8 mouse cellular contexts compared by ENCODE assay signal in the genomic region with DNA sequence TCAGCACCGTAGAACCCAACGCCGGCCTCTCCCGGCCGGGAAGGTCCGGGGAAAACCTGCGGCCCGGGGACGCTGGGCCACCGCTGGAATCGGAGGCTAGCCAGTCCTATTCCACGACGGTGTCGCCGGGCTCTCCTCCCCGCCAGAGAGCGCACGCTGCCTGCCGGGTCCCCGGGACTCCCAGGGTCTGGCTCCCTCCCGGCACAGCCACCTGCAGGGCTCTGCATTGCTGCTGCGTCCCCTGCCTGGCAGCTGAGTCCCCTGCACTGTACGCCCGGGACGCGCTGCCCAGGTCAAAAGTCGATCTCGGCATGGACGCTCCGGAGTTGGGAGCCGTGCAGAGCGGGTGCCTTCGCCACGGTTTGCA.
DNase-seq lines count a peak whose midpoint lies in the region; ATAC-seq and TF ChIP-seq lines count a peak whose summit lies in the region.

No protein-coding gene starts in this region.

- peak; percentile 31; the same call in 1 of the 2 replicates for ATAC-seq in cerebellum, adult (ENCODE audit: insufficient number of reproducible peaks, low FRiP score, low TSS enrichment)
- peak; percentile 59 for ATAC-seq in granulocyte monocyte progenitor cell, adult 5-6 weeks (replicated peaks; ENCODE audit: poor library complexity, severe bottlenecking)
- ATAC-seq in intestine, postnatal 0 days: peak; percentile 81
- peak; percentile 83 for ATAC-seq in limb, embryonic 14.5 days (ENCODE audit: low FRiP score, low read depth)
- ATAC-seq in midbrain, embryonic 12.5 days (ENCODE audit: low FRiP score, low read depth): peak; percentile 88

- no peak for TF ChIP-seq POLR2A in limb, embryonic 14.5 days (IDR thresholded peaks at IDR 0.05; ENCODE audit: borderline replicate concordance, extremely low read depth, insufficient read depth, insufficient read length)
- TF ChIP-seq POLR2A in small intestine, adult 2 months (IDR thresholded peaks at IDR 0.05; ENCODE audit: low read depth, low read length): no peak

- peak overlapping the region; percentile 75 for H3K9ac ChIP-seq in intestine, postnatal 0 days (ENCODE audit: low read depth, low read length)
- H3K9ac ChIP-seq in limb, embryonic 14.5 days (ENCODE audit: low read depth, low read length, severe bottlenecking): peak overlapping the region; percentile 77
- peak overlapping the region; percentile 61 for H3K9ac ChIP-seq in midbrain, embryonic 12.5 days (replicated peaks)

- peak overlapping the region; percentile 86 for H3K4me3 ChIP-seq in intestine, postnatal 0 days (ENCODE audit: low read depth, low read length)
- peak overlapping the region; percentile 70 for H3K4me3 ChIP-seq in limb, embryonic 14.5 days (replicated peaks; ENCODE audit: low read length)
- H3K4me3 ChIP-seq in midbrain, embryonic 12.5 days: peak overlapping the region; percentile 65
- peak overlapping the region; percentile 90 for H3K4me3 ChIP-seq in small intestine, adult 2 months (ENCODE audit: low read depth, low read length)

- H3K27me3 ChIP-seq in intestine, postnatal 0 days (replicated peaks; ENCODE audit: control insufficient read depth, insufficient read depth, low read length): no peaks in the 10 kb centered on the region
- H3K27me3 ChIP-seq in limb, embryonic 14.5 days (ENCODE audit: control insufficient read depth, insufficient read depth, low read length): peaks cover 4% of the 10 kb centered on the region; the same call in 1 of the 2 replicates
- H3K27me3 ChIP-seq in midbrain, embryonic 12.5 days: peaks cover 43% of the 10 kb centered on the region
- H3K27me3 ChIP-seq in small intestine, adult 2 months (ENCODE audit: control insufficient read depth, insufficient read depth, low read length): no peaks in the 10 kb centered on the region

- peak; percentile 81 for TF ChIP-seq CTCF in intestine, postnatal 0 days (IDR thresholded peaks at IDR 0.05; ENCODE audit: low read depth)
- peak; percentile 37 for TF ChIP-seq CTCF in small intestine, adult 2 months (IDR thresholded peaks at IDR 0.05; ENCODE audit: extremely low read depth, insufficient read length, insufficient replicate concordance, low read depth, low read length)

- H3K4me1 ChIP-seq in intestine, postnatal 0 days (replicated peaks; ENCODE audit: control insufficient read depth, insufficient read depth, low read length): no peaks in the 10 kb centered on the region
- H3K4me1 ChIP-seq in limb, embryonic 14.5 days (ENCODE audit: control insufficient read depth, insufficient read depth, low read length): peaks cover 10% of the 10 kb centered on the region
- peaks cover 15% of the 10 kb centered on the region for H3K4me1 ChIP-seq in midbrain, embryonic 12.5 days
- H3K4me1 ChIP-seq in small intestine, adult 2 months (ENCODE audit: control insufficient read depth, insufficient read depth, insufficient read length, low read length): peaks cover 2% of the 10 kb centered on the region; the same call in 1 of the 2 replicates

- no peak for DNase-seq in cerebellum, adult 8-10 months
- DNase-seq in embryo, embryonic 10 days (ENCODE audit: low spot score): peak; percentile 80
- peak; percentile 51 for DNase-seq in limb, embryonic 14.5 days (ENCODE audit: low spot score)

- peak overlapping the region; percentile 96 for H3K4me2 ChIP-seq in intestine, postnatal 0 days (replicated peaks; ENCODE audit: low read depth)
- peak overlapping the region; percentile 86 for H3K4me2 ChIP-seq in limb, embryonic 14.5 days (replicated peaks; ENCODE audit: low read depth, low read length, severe bottlenecking)
- peak overlapping the region; percentile 95 for H3K4me2 ChIP-seq in midbrain, embryonic 12.5 days (replicated peaks)

- H3K27ac ChIP-seq in intestine, postnatal 0 days (ENCODE audit: low read depth, low read length): peak overlapping the region; percentile 75
- peak overlapping the region; percentile 74 for H3K27ac ChIP-seq in limb, embryonic 14.5 days (replicated peaks; ENCODE audit: low read depth, low read length)
- H3K27ac ChIP-seq in midbrain, embryonic 12.5 days (replicated peaks): peak overlapping the region; percentile 76
- H3K27ac ChIP-seq in small intestine, adult 2 months (ENCODE audit: insufficient read depth, low read depth, low read length): peak overlapping the region; percentile 63

- no peaks in the 10 kb centered on the region for H3K36me3 ChIP-seq in intestine, postnatal 0 days (ENCODE audit: control insufficient read depth, insufficient read depth)
- H3K36me3 ChIP-seq in limb, embryonic 14.5 days (ENCODE audit: control insufficient read depth, insufficient read depth, low read length): no peaks in the 10 kb centered on the region
- no peaks in the 10 kb centered on the region for H3K36me3 ChIP-seq in midbrain, embryonic 12.5 days
- H3K36me3 ChIP-seq in small intestine, adult 2 months (ENCODE audit: control insufficient read depth, insufficient read depth, low read length): no peaks in the 10 kb centered on the region

- WGBS in intestine, postnatal 0 days: under 1% methylated on average over 27 of the region's 34 CpGs
- 3% methylated on average over 16 of the region's 34 CpGs for WGBS in limb, embryonic 14.5 days
- under 1% methylated on average over 34 of the region's 34 CpGs for WGBS in midbrain, embryonic 12.5 days
- 2% methylated on average over 34 of the region's 34 CpGs for WGBS in small intestine, adult 2 months

- no peaks in the 10 kb centered on the region for H3K9me3 ChIP-seq in intestine, postnatal 0 days (ENCODE audit: control insufficient read depth)
- no peaks in the 10 kb centered on the region for H3K9me3 ChIP-seq in limb, embryonic 14.5 days (ENCODE audit: control insufficient read depth, low read length)
- no peaks in the 10 kb centered on the region for H3K9me3 ChIP-seq in midbrain, embryonic 12.5 days

Comparison
In these comparisons a context has a peak if more than half of its experiments do, and no peak if none do; other contexts are left out.
1. ATAC-seq: peak in every context shown above with its lines; median percentile 88 in midbrain, embryonic 12.5 days; 83 in limb, embryonic 14.5 days; 81 in intestine, postnatal 0 days; 59 in granulocyte monocyte progenitor cell, adult 5-6 weeks; 31 in cerebellum, adult.